Comparison of ENCODE assay signal across 26 mouse cellular contexts in the genomic region with DNA sequence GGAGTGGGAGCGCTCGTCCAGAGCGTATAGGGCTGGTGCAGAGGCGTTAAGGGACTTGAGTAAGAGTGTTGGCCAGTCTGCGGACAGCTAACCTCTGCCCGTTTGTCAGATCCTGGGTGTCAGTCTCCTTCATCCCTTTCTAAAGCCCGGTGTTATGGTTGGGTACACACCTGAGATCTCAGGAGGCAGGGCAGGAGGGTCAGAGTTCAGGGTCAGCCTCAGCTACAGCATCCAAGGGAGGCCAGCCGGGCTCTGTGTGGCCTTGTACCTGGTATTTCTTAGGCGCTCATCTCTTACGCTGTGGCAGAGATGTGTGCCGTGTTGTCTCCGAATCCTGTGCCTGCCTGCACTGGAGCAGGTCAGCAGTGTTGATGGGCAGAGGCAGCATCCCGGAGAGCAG. TPM values are rescaled to one million over a fixed set of nuclear protein-coding genes. Genes with fewer than 3 reads are reported as not detected.
DNase-seq lines count a peak whose midpoint lies in the region; ATAC-seq and TF ChIP-seq lines count a peak whose summit lies in the region.
"Had no signal": no experiment of that assay in that cellular context is flagged by ENCODE, and none has a peak within 500 bp of the region (broad histone marks: within the 10 kb centered on the region; RNA-seq: fewer than 3 reads in every experiment).

No protein-coding gene starts in this region.

- no peak overlapping the region for H3K4me3 ChIP-seq in hindbrain, embryonic 10.5 days
- no peak overlapping the region for H3K4me3 ChIP-seq in hindbrain, embryonic 11.5 days (ENCODE audit: low read depth, low read length)
- H3K4me3 ChIP-seq in layer of hippocampus, adult 2 months = no peak overlapping the region
- no peak overlapping the region for H3K4me3 ChIP-seq in midbrain, embryonic 13.5 days (replicated peaks)
- H3K4me3 ChIP-seq in midbrain, embryonic 14.5 days (replicated peaks; ENCODE audit: low read depth, low read length) = no peak overlapping the region
- H3K4me3 ChIP-seq in limb, embryonic 10.5 days = no peak overlapping the region
- H3K4me3 ChIP-seq: embryonic facial prominence, embryonic 12.5 days; heart, adult 2 months; heart, embryonic 13.5 days; hindbrain, embryonic 15.5 days; limb, embryonic 15.5 days; neural tube, embryonic 15.5 days had no signal

- H3K27ac ChIP-seq in hindbrain, embryonic 10.5 days = peak overlapping the region; percentile 35; the same call in 1 of the 2 replicates
- H3K27ac ChIP-seq in hindbrain, embryonic 11.5 days (ENCODE audit: low read depth, low read length) = no peak overlapping the region
- H3K27ac ChIP-seq in layer of hippocampus, adult 2 months = peak overlapping the region; percentile 59; the same call in 1 of the 2 replicates
- peak overlapping the region; percentile 35; the same call in 1 of the 2 replicates for H3K27ac ChIP-seq in midbrain, embryonic 13.5 days
- H3K27ac ChIP-seq in midbrain, embryonic 14.5 days (replicated peaks; ENCODE audit: low read depth, low read length) = no peak overlapping the region
- 0 out of 2 replicates have a peak overlapping the region, but pooled peaks have one; percentile 51 for H3K27ac ChIP-seq in limb, embryonic 10.5 days
- H3K27ac ChIP-seq: embryonic facial prominence, embryonic 12.5 days; heart, adult 2 months; heart, embryonic 13.5 days; hindbrain, embryonic 15.5 days; limb, embryonic 15.5 days had no signal

- 85% methylated on average over 13 of the region's 13 CpGs for WGBS in hindbrain, embryonic 10.5 days
- WGBS in hindbrain, embryonic 11.5 days = 84% methylated on average over 13 of the region's 13 CpGs
- WGBS in midbrain, embryonic 13.5 days = 84% methylated on average over 13 of the region's 13 CpGs
- WGBS in midbrain, embryonic 14.5 days = 83% methylated on average over 13 of the region's 13 CpGs
- 93% methylated on average over 13 of the region's 13 CpGs for WGBS in limb, embryonic 10.5 days

- H3K4me1 ChIP-seq in hindbrain, embryonic 10.5 days (replicated peaks) = peaks cover 63% of the 10 kb centered on the region
- peaks cover 2% of the 10 kb centered on the region; the same call in 1 of the 2 replicates for H3K4me1 ChIP-seq in hindbrain, embryonic 11.5 days (replicated peaks; ENCODE audit: control insufficient read depth, insufficient read depth, low read length)
- H3K4me1 ChIP-seq in midbrain, embryonic 13.5 days (replicated peaks) = peaks cover 45% of the 10 kb centered on the region
- peaks cover 11% of the 10 kb centered on the region; the same call in 1 of the 2 replicates for H3K4me1 ChIP-seq in midbrain, embryonic 14.5 days (ENCODE audit: control insufficient read depth, insufficient read depth, low read length)
- H3K4me1 ChIP-seq in limb, embryonic 10.5 days = peaks cover 34% of the 10 kb centered on the region

- H3K36me3 ChIP-seq in hindbrain, embryonic 10.5 days = no peaks in the 10 kb centered on the region
- no peaks in the 10 kb centered on the region for H3K36me3 ChIP-seq in hindbrain, embryonic 11.5 days (ENCODE audit: control insufficient read depth, insufficient read depth, low read length)
- H3K36me3 ChIP-seq in midbrain, embryonic 13.5 days = no peaks in the 10 kb centered on the region
- H3K36me3 ChIP-seq in midbrain, embryonic 14.5 days (ENCODE audit: control insufficient read depth, insufficient read depth, low read length) = no peaks in the 10 kb centered on the region
- H3K36me3 ChIP-seq in limb, embryonic 10.5 days = no peaks in the 10 kb centered on the region
- H3K36me3 ChIP-seq: embryonic facial prominence, embryonic 12.5 days; heart, embryonic 13.5 days; hindbrain, embryonic 15.5 days; limb, embryonic 15.5 days; neural tube, embryonic 15.5 days had no signal

- no peak for ATAC-seq in hindbrain, embryonic 11.5 days (ENCODE audit: low FRiP score)
- ATAC-seq in midbrain, embryonic 13.5 days = no peak
- ATAC-seq in midbrain, embryonic 14.5 days (ENCODE audit: low FRiP score, low TSS enrichment) = no peak
- ATAC-seq: forebrain, postnatal 0 days; Patski had no signal

- no peaks in the 10 kb centered on the region for H3K9me3 ChIP-seq in hindbrain, embryonic 10.5 days
- no peaks in the 10 kb centered on the region for H3K9me3 ChIP-seq in hindbrain, embryonic 11.5 days (ENCODE audit: control insufficient read depth, low read length)
- no peaks in the 10 kb centered on the region for H3K9me3 ChIP-seq in midbrain, embryonic 13.5 days
- no peaks in the 10 kb centered on the region for H3K9me3 ChIP-seq in midbrain, embryonic 14.5 days (ENCODE audit: control insufficient read depth, low read length)
- H3K9me3 ChIP-seq in limb, embryonic 10.5 days (replicated peaks) = no peaks in the 10 kb centered on the region
- H3K9me3 ChIP-seq: embryonic facial prominence, embryonic 12.5 days; G1E; heart, embryonic 13.5 days; hindbrain, embryonic 15.5 days; limb, embryonic 15.5 days; neural tube, embryonic 15.5 days had no signal

- peaks cover 37% of the 10 kb centered on the region for H3K27me3 ChIP-seq in hindbrain, embryonic 10.5 days (ENCODE audit: insufficient read depth, poor library complexity, severe bottlenecking)
- no peaks in the 10 kb centered on the region for H3K27me3 ChIP-seq in hindbrain, embryonic 11.5 days (ENCODE audit: control insufficient read depth, insufficient read depth, low read length)
- H3K27me3 ChIP-seq in midbrain, embryonic 13.5 days = no peaks in the 10 kb centered on the region
- H3K27me3 ChIP-seq in midbrain, embryonic 14.5 days (ENCODE audit: control insufficient read depth, insufficient read depth, low read length) = no peaks in the 10 kb centered on the region
- no peaks in the 10 kb centered on the region for H3K27me3 ChIP-seq in limb, embryonic 10.5 days (ENCODE audit: low read depth, poor library complexity, severe bottlenecking)
- H3K27me3 ChIP-seq: embryonic facial prominence, embryonic 12.5 days; heart, embryonic 13.5 days; hindbrain, embryonic 15.5 days; limb, embryonic 15.5 days; neural tube, embryonic 15.5 days; Patski had no signal

- TF ChIP-seq CTCF in layer of hippocampus, adult 2 months (conservative IDR thresholded peaks at IDR 0.05) = no peak

- H3K9ac ChIP-seq in hindbrain, embryonic 11.5 days (ENCODE audit: low read depth, low read length) = no peak overlapping the region
- H3K9ac ChIP-seq in midbrain, embryonic 13.5 days (replicated peaks) = no peak overlapping the region
- no peak overlapping the region for H3K9ac ChIP-seq in midbrain, embryonic 14.5 days (replicated peaks; ENCODE audit: low read length)
- H3K9ac ChIP-seq: embryonic facial prominence, embryonic 12.5 days; forebrain, postnatal 0 days; heart, embryonic 13.5 days; hindbrain, embryonic 15.5 days; limb, embryonic 15.5 days; lung, embryonic 14.5 days; neural tube, embryonic 15.5 days had no signal

- DNase-seq in hindbrain, embryonic 10.5 days (ENCODE audit: low spot score) = no peak
- no peak for DNase-seq in hindbrain, embryonic 11.5 days (ENCODE audit: low spot score)
- DNase-seq in layer of hippocampus, adult 2 months (ENCODE audit: low spot score in 2 of 2) = no peak
- DNase-seq in layer of hippocampus, postnatal 14 days (ENCODE audit: low spot score in 2 of 2) = no peak
- no peak for DNase-seq in midbrain, embryonic 14.5 days
- no peak for DNase-seq in limb, embryonic 10.5 days (ENCODE audit: low spot score)
- DNase-seq in cerebellum, adult 11-12 months = no peak
- DNase-seq: adrenal gland, postnatal 36 days; cerebellum, adult 11 months; cerebellum, postnatal 10 days; forebrain, postnatal 0 days; gastrocnemius, postnatal 36 days; heart, adult 2 months; heart, postnatal 36 days; right cerebral cortex, adult 18-20 months; right cerebral cortex, postnatal 4 days; thymus, postnatal 36 days had no signal

- H3K4me2 ChIP-seq in hindbrain, embryonic 11.5 days (replicated peaks; ENCODE audit: low read depth, low read length) = no peak overlapping the region
- H3K4me2 ChIP-seq in midbrain, embryonic 13.5 days (replicated peaks) = no peak overlapping the region
- no peak overlapping the region for H3K4me2 ChIP-seq in midbrain, embryonic 14.5 days (ENCODE audit: low read length)
- H3K4me2 ChIP-seq: embryonic facial prominence, embryonic 12.5 days; heart, embryonic 13.5 days; hindbrain, embryonic 15.5 days; limb, embryonic 15.5 days; lung, embryonic 14.5 days; neural tube, embryonic 15.5 days had no signal

RNA-seq across cellular contexts. Expression of a gene that starts 16.3 kb away (rescaled TPM):
- 15.1 and 17.9 TPM in 2 replicates for polyA plus RNA-seq in hindbrain, embryonic 10.5 days (2016; fragmentation: Nextera tagmentation; extraction: Ambion mirVana)
- polyA plus RNA-seq in hindbrain, embryonic 11.5 days (2014; fragmentation: Nextera tagmentation; extraction: Ambion mirVana) = 15.2 and 16.7 TPM in 2 replicates
- 10 to 100 TPM; 58.1 to 58.9 TPM for total RNA-seq in layer of hippocampus, adult 2 months (2021)
- 10 to 100 TPM; 26.9 to 27.7 TPM for total RNA-seq in layer of hippocampus, postnatal 14 days (2021)
- polyA plus RNA-seq in midbrain, embryonic 13.5 days (2015; fragmentation: Nextera tagmentation; extraction: Ambion mirVana) = 9.3 and 9.7 TPM in 2 replicates
- 6.6 and 9.0 TPM in 2 replicates for polyA plus RNA-seq in midbrain, embryonic 14.5 days (2014; fragmentation: Nextera tagmentation; extraction: Ambion mirVana)
- 16.1 and 22.3 TPM in 2 replicates for polyA plus RNA-seq in limb, embryonic 10.5 days (2016; fragmentation: Nextera tagmentation; extraction: Ambion mirVana)

Comparison
In these comparisons a context has a peak if more than half of its experiments do, and no peak if none do; other contexts are left out.
1. H3K27ac ChIP-seq: peak in hindbrain, embryonic 10.5 days (single experiment), layer of hippocampus, adult 2 months (single experiment), midbrain, embryonic 13.5 days (single experiment) and limb, embryonic 10.5 days (single experiment); none in hindbrain, embryonic 11.5 days (single experiment) and midbrain, embryonic 14.5 days (single experiment).